Mouse (Mus musculus): ENCODE data around the gene Plpp1. TPM values are rescaled to one million over a fixed set of nuclear protein-coding genes. Genes with fewer than 3 reads are reported as not detected.

Gene Plpp1
- total and polyA plus RNA-seq, 3 experiments: 1.5 to 19.4 (median 3.4) TPM

DNA sequence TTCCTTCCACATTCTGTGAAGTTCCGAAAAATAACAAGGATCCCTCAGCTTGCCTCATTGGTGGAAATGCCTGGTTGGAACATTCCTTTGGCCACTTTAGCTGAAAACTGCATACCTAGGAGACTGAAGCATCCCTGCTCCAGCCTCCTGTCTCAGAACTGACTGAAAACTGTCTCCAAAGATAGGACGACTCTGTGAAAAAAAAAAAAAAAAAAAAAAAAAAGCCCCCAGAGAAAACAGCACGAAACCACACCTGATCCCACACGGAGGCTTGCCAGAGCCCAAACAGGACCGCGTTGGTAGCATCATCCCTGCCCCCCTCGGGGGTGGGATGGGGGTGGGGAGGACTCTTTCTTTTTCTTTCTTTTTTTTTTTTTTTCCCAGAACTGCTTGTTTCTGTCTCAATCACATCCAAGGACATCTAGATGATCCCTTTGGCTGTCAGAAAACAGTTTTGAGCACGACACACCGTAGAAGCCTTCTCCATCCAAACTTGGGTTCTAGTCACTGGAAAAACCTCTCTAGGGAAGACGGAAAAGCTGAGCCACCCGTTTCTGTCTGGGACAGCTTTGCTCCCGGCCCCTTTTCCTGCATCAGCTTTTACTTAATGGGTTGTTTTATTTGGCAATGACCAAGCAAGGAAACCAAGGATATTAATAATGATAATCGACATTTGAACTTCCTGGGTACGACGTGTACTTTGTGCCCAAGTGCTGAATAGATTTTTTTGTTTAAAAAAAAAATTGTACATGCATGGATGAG lies 29.0 kb upstream of the Plpp1 start:
- TF ChIP-seq TAL1 (conservative IDR thresholded peaks at IDR 0.05; ENCODE audit: low read depth, low read length) (no peak), CTCF (IDR thresholded peaks at IDR 0.05; ENCODE audit: low read depth, low read length) (no peak), POLR2AphosphoS5 (IDR thresholded peaks at IDR 0.05; ENCODE audit: insufficient replicate concordance, low read depth, low read length) (no peak), GATA1 (IDR thresholded peaks at IDR 0.05; ENCODE audit: borderline replicate concordance, low read length) (no peak), GATA2 (IDR thresholded peaks at IDR 0.05; ENCODE audit: borderline replicate concordance, low read depth, low read length) (no peak)
- H3K36me3 ChIP-seq (replicated peaks): no peaks in the 10 kb centered on the region
- ATAC-seq (ENCODE audit: extremely low read depth, insufficient number of reproducible peaks, low FRiP score, poor library complexity, severe bottlenecking) (no peak), DNase-seq (ENCODE audit: low spot score) (no peak)
- peaks cover 34% of the 10 kb centered on the region for H3K4me1 ChIP-seq (ENCODE audit: insufficient read depth, low read depth, low read length)
- no peak overlapping the region for H3K4me3 ChIP-seq (ENCODE audit: low read depth, low read length)
- H3K9me3 ChIP-seq (replicated peaks): no peaks in the 10 kb centered on the region
- H3K27me3 ChIP-seq (ENCODE audit: insufficient read depth, low read length): 0 out of 2 replicates have a peak, but pooled peaks cover 2% of the 10 kb centered on the region

DNA sequence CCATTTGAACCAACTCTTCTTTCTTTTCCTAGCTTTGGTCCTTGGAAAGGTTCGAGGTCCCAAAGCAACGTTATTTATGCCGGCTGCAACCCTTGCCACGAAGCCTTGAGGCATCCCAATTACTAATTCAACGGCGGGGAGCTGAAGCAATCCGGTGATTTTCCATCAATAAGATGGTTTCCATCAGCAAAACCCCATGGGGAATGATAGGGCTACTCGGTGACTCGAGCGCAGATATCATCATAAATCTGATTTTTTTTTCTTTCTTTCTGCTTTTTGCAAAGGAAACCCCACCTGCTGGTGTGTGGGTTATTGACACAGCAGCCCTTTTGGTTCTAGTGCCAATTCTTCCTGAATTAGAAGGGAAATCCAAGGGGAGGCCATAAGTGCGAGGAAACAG lies 28.3 kb upstream of the Plpp1 start:
- Histone ChIP-seq H3K4me3 (ENCODE audit: low read depth, low read length) (no peak overlapping the region), H3K9me3 (replicated peaks) (no peaks in the 10 kb centered on the region), H3K36me3 (replicated peaks) (no peaks in the 10 kb centered on the region), H3K27me3 (ENCODE audit: insufficient read depth, low read length) (0 out of 2 replicates have a peak, but pooled peaks cover 2% of the 10 kb centered on the region), H3K4me1 (ENCODE audit: insufficient read depth, low read depth, low read length) (peaks cover 34% of the 10 kb centered on the region)
- DNase-seq (ENCODE audit: low spot score): no peak
- TF ChIP-seq TAL1 (conservative IDR thresholded peaks at IDR 0.05; ENCODE audit: low read depth, low read length): no peak
- no peak for TF ChIP-seq POLR2AphosphoS5 (IDR thresholded peaks at IDR 0.05; ENCODE audit: insufficient replicate concordance, low read depth, low read length)
- no peak for TF ChIP-seq GATA2 (IDR thresholded peaks at IDR 0.05; ENCODE audit: borderline replicate concordance, low read depth, low read length)
- TF ChIP-seq CTCF (IDR thresholded peaks at IDR 0.05; ENCODE audit: low read depth, low read length): no peak
- no peak for TF ChIP-seq GATA1 (IDR thresholded peaks at IDR 0.05; ENCODE audit: borderline replicate concordance, low read length)
- ATAC-seq (ENCODE audit: extremely low read depth, insufficient number of reproducible peaks, low FRiP score, poor library complexity, severe bottlenecking): no peak

DNA sequence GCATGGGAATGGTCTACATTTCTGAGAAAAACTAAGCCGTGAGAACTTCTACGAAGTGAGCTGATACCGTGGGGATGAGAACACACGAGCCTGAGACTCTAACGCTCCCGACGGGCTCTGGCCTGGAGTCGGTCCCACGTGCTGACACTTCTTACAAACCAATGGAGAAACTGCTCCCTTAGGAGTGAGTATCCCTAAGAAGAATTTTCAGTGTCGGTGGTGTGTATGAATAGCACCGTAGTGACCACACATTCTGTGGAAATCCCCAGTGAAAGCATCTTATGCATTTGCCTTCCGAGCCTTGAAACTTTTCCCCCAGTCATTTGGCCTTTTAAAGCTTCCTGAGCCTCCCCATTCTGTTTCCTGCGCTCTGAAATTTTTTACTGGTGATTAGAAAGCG lies 27.7 kb upstream of the Plpp1 start:
- no peak for TF ChIP-seq CTCF (IDR thresholded peaks at IDR 0.05; ENCODE audit: low read depth, low read length)
- no peak for TF ChIP-seq GATA2 (IDR thresholded peaks at IDR 0.05; ENCODE audit: borderline replicate concordance, low read depth, low read length)
- no peak for TF ChIP-seq TAL1 (conservative IDR thresholded peaks at IDR 0.05; ENCODE audit: low read depth, low read length)
- TF ChIP-seq POLR2AphosphoS5 (IDR thresholded peaks at IDR 0.05; ENCODE audit: insufficient replicate concordance, low read depth, low read length): no peak
- Histone ChIP-seq H3K4me3 (ENCODE audit: low read depth, low read length) (no peak overlapping the region), H3K4me1 (ENCODE audit: insufficient read depth, low read depth, low read length) (peaks cover 29% of the 10 kb centered on the region), H3K36me3 (replicated peaks) (no peaks in the 10 kb centered on the region), H3K27me3 (ENCODE audit: insufficient read depth, low read length) (peaks cover 6% of the 10 kb centered on the region; the same call in 1 of the 2 replicates), H3K9me3 (replicated peaks) (no peaks in the 10 kb centered on the region)
- ATAC-seq (ENCODE audit: extremely low read depth, insufficient number of reproducible peaks, low FRiP score, poor library complexity, severe bottlenecking): no peak
- DNase-seq (ENCODE audit: low spot score): no peak

DNA sequence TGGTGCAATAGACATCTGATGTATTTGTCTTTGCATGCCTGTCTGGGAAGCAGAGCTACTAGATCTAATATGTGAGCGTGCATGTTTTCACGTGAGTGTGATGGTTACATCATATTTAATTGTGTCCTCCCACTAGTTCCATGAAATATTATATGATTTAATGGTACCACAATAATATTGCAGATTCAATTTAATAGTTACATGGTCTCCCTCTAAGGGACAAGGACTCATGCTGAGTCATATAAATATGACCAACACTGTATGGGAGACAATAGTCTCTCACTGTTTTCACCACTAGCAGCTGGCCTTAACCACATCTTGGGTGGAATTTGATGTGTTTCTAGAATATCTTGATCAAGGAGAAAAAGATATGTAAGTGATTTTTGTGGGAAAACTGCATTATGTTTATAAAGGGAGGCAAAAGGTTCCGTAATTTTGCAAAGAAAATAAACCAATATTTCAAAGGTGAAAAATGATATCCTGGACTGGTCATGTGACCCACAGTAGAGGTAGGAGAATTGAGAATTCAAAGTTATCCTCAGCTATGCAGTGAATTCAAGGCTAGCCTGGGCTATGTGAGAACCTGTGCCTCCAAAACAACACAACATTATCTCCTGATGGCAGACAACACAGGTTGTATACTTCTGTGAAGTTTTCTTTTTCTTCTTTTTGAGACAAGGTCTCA lies 26.5 kb upstream of the Plpp1 start:
- Histone ChIP-seq H3K4me3 (ENCODE audit: low read depth, low read length) (no peak overlapping the region), H3K4me1 (ENCODE audit: insufficient read depth, low read depth, low read length) (peaks cover 35% of the 10 kb centered on the region), H3K27me3 (ENCODE audit: insufficient read depth, low read length) (peaks cover 17% of the 10 kb centered on the region), H3K36me3 (replicated peaks) (no peaks in the 10 kb centered on the region), H3K9me3 (replicated peaks) (no peaks in the 10 kb centered on the region)
- no peak for DNase-seq (ENCODE audit: low spot score)
- TF ChIP-seq CTCF (IDR thresholded peaks at IDR 0.05; ENCODE audit: low read depth, low read length) (no peak), POLR2AphosphoS5 (IDR thresholded peaks at IDR 0.05; ENCODE audit: insufficient replicate concordance, low read depth, low read length) (no peak), GATA2 (IDR thresholded peaks at IDR 0.05; ENCODE audit: borderline replicate concordance, low read depth, low read length) (no peak), TAL1 (conservative IDR thresholded peaks at IDR 0.05; ENCODE audit: low read depth, low read length) (no peak), GATA1 (IDR thresholded peaks at IDR 0.05; ENCODE audit: borderline replicate concordance, low read length) (no peak)
- ATAC-seq (ENCODE audit: extremely low read depth, insufficient number of reproducible peaks, low FRiP score, poor library complexity, severe bottlenecking): no peak

DNA sequence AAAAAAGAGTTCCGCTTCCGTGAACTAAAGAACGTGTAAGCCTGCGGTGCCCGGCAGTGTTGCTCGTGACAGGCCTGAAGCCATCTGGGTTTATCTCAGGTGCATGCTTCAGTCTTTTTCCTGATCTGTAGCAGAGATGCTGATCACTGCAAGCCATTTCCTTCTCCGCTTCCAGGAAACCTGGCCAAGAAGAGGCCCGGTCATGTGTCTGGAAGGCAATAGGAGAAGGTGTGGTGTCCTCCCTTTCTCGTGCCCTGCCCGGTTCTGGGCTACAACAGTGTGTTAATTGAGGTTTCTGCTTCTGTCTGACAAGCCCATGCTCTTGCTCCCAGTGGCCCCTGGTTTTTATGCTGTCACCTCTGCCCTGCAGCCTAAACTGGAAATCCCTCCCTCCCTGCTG lies 24.7 kb upstream of the Plpp1 start:
- Histone ChIP-seq H3K36me3 (replicated peaks) (no peaks in the 10 kb centered on the region), H3K27me3 (ENCODE audit: insufficient read depth, low read length) (peaks cover 28% of the 10 kb centered on the region), H3K4me3 (ENCODE audit: low read depth, low read length) (no peak overlapping the region), H3K4me1 (ENCODE audit: insufficient read depth, low read depth, low read length) (peaks cover 30% of the 10 kb centered on the region), H3K9me3 (replicated peaks) (no peaks in the 10 kb centered on the region)
- no peak for ATAC-seq (ENCODE audit: extremely low read depth, insufficient number of reproducible peaks, low FRiP score, poor library complexity, severe bottlenecking)
- no peak for TF ChIP-seq CTCF (IDR thresholded peaks at IDR 0.05; ENCODE audit: low read depth, low read length)
- TF ChIP-seq GATA2 (IDR thresholded peaks at IDR 0.05; ENCODE audit: borderline replicate concordance, low read depth, low read length): no peak
- TF ChIP-seq GATA1 (IDR thresholded peaks at IDR 0.05; ENCODE audit: borderline replicate concordance, low read length): no peak
- TF ChIP-seq TAL1 (conservative IDR thresholded peaks at IDR 0.05; ENCODE audit: low read depth, low read length): no peak
- no peak for DNase-seq (ENCODE audit: low spot score)

DNA sequence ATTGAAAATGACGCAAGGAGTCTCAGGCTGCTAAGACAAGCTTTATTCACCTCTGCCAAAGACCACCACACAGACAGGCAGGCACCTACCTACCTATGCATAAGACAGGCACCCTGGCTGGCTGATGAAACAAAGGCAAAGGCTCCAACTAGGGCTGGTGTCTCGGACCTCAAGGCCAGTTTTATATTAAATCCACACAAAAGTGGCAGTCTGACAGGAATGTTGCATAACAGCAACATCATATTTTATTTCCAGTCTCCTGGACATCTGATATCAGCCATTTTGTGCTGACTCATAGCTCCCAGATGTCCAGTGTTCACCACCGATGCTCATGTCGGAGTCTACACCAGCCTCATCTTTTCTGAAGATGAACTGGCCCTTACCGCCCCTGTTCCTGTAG lies 22.2 kb upstream of the Plpp1 start:
- TF ChIP-seq TAL1 (conservative IDR thresholded peaks at IDR 0.05; ENCODE audit: low read depth, low read length) (no peak), GATA2 (IDR thresholded peaks at IDR 0.05; ENCODE audit: borderline replicate concordance, low read depth, low read length) (no peak), POLR2AphosphoS5 (IDR thresholded peaks at IDR 0.05; ENCODE audit: insufficient replicate concordance, low read depth, low read length) (no peak), GATA1 (IDR thresholded peaks at IDR 0.05; ENCODE audit: borderline replicate concordance, low read length) (no peak), CTCF (IDR thresholded peaks at IDR 0.05; ENCODE audit: low read depth, low read length) (no peak)
- ATAC-seq (ENCODE audit: extremely low read depth, insufficient number of reproducible peaks, low FRiP score, poor library complexity, severe bottlenecking) (no peak), DNase-seq (ENCODE audit: low spot score) (no peak)
- Histone ChIP-seq H3K9me3 (replicated peaks) (no peaks in the 10 kb centered on the region), H3K4me3 (ENCODE audit: low read depth, low read length) (no peak overlapping the region), H3K27me3 (ENCODE audit: insufficient read depth, low read length) (peaks cover 33% of the 10 kb centered on the region), H3K36me3 (replicated peaks) (no peaks in the 10 kb centered on the region), H3K4me1 (ENCODE audit: insufficient read depth, low read depth, low read length) (peaks cover 25% of the 10 kb centered on the region)
